Mouse (Mus musculus) forebrain, embryonic 14.5 days (tissue): ENCODE results near the gene Pbx1. TPM values are rescaled to one million over a fixed set of nuclear protein-coding genes. Genes with fewer than 3 reads are reported as not detected.

Experiments used
- ATAC-seq: fragments of 200-750 bp; cut with Nextera tagmentation; 2 replicates; pipeline ENCODE4 v1.8.0; 2017; ENCODE audit warnings: mild to moderate bottlenecking, moderate library complexity
- DNase-seq: peaks from one replicate; pipeline ENCODE4 v3.0.0-alpha.2; 2015; ENCODE audit warnings: low spot score
- H3K27ac ChIP-seq: fragments of 300-500 bp; sonication (generic); 2 replicates; pipeline ENCODE4 v1.5.1; 2014; ENCODE audit warnings: low read depth, mild to moderate bottlenecking, control low read depth, low read length, moderate library complexity
- H3K27me3 ChIP-seq: fragments of 300-500 bp; sonication (generic); replicated peaks from 2 replicates; pipeline ENCODE4 v1.6.1; 2014; ENCODE audit warnings: low read length, control low read depth, mixed read lengths; ENCODE audit not compliant: control insufficient read depth, insufficient read depth
- H3K36me3 ChIP-seq: fragments of 300-500 bp; sonication (generic); 2 replicates; pipeline ENCODE4 v1.6.1; 2014; ENCODE audit warnings: low read length, control low read depth; ENCODE audit not compliant: control insufficient read depth, insufficient read depth
- H3K4me1 ChIP-seq: fragments of 300-500 bp; sonication (generic); 2 replicates; pipeline ENCODE4 v1.6.1; 2014; ENCODE audit warnings: antibody characterized with exemption, low read length, control low read depth; ENCODE audit not compliant: control insufficient read depth, insufficient read depth
- H3K4me2 ChIP-seq: fragments of 300-500 bp; sonication (generic); 2 replicates; pipeline ENCODE4 v1.6.1; 2014; ENCODE audit warnings: mild to moderate bottlenecking, control low read depth, low read length
- H3K4me3 ChIP-seq: fragments of 300-500 bp; sonication (generic); 2 replicates; pipeline ENCODE4 v1.5.1; 2014; ENCODE audit warnings: low read depth, low read length, control low read depth
- H3K9ac ChIP-seq: fragments of 300-500 bp; sonication (generic); 2 replicates; pipeline ENCODE4 v1.6.1; 2014; ENCODE audit warnings: mild to moderate bottlenecking, low read length, control low read depth, moderate library complexity
- H3K9me3 ChIP-seq: fragments of 300-500 bp; sonication (generic); replicated peaks from 2 replicates; pipeline ENCODE4 v1.6.1; 2016; ENCODE audit warnings: low read length, control low read depth, mixed read lengths; ENCODE audit not compliant: control insufficient read depth
- WGBS: fragments of 180-500 bp; shearing (Covaris S2); extraction: QIAGEN DNeasy Blood & Tissue Kit; methylation state at CpG from one replicate; pipeline ENCODE4 v1.1.7; 2014; 5-methylcytosine and 5-hydroxymethylcytosine counted together
- polyA plus RNA-seq: library from polyadenylated mRNA; unstranded; fragments of >200 nt; fragmentation: Nextera tagmentation; extraction: Ambion mirVana; gene quantifications from 2 replicates; pipeline ENCODE4 v1.2.1, GENCODE M21; 2014

Pbx1 gene
- polyA plus RNA-seq, 1 experiment from 2014 or later = 66.7 TPM

DNA sequence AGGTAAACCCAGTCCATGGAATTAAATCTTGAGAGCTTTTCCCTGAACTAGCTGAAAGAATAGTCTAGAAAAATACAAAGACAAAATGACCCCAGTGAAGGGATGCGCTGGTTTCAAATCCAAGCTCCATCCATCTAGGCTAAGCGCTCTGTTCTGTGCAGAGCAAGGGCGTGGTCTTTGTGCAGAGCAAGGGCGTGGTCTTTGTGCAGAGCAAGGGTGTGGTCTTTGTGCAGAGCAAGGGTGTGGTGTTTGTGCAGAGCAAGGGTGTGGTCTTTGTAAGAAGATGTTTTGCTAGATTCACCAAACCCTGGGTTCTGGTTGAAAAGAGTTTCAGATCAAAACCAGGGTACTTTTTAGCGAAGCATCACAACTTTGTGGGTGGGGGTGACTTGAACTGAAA lies 221.7 kb downstream of the Pbx1 start:
- ATAC-seq = no peak
- peaks cover 36% of the 10 kb centered on the region for H3K36me3 ChIP-seq
- peaks cover 21% of the 10 kb centered on the region for H3K4me1 ChIP-seq
- H3K4me3 ChIP-seq = no peak overlapping the region
- no peak overlapping the region for H3K9ac ChIP-seq
- no peaks in the 10 kb centered on the region for H3K27me3 ChIP-seq
- H3K4me2 ChIP-seq = no peak overlapping the region
- H3K27ac ChIP-seq = no peak overlapping the region
- no peak for DNase-seq
- H3K9me3 ChIP-seq = no peaks in the 10 kb centered on the region
- WGBS = 94% methylated on average over 5 of the region's 5 CpGs

DNA sequence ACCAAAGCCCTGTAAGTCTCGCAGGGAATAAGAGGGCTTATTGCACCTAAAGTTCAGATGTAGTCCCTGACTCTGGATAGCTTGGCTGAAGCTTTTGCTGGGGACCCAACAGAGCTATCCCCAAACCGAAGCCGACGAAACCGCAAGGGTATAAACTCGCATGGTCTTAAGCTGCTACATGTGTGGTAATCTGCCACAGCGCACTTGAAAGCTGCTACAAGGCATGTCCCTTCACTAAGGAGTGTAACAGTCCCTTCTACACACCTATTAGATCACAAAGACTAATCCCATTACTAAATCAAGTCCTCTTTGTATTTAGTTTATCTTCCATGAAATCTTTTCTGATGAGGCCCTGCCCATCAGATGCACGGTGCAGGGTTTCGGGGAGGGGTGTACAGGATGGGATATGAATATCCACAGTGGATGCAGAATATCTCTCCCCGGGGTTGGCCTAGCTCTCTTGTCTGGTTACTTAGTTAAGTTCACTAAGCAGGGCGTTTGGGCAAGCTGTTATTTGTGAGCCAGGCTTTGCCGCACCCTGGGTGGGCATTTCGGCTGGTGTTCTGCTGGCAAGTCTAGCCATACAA lies 231.4 kb downstream of the Pbx1 start:
- H3K4me2 ChIP-seq = no peak overlapping the region
- no peak overlapping the region for H3K9ac ChIP-seq
- no peaks in the 10 kb centered on the region for H3K27me3 ChIP-seq
- no peaks in the 10 kb centered on the region for H3K9me3 ChIP-seq
- ATAC-seq = no peak
- WGBS = 61% methylated on average over 13 of the region's 13 CpGs
- no peak for DNase-seq
- no peak overlapping the region for H3K4me3 ChIP-seq
- peaks cover 5% of the 10 kb centered on the region; the same call in 1 of the 2 replicates for H3K4me1 ChIP-seq
- H3K27ac ChIP-seq = no peak overlapping the region
- peaks cover 34% of the 10 kb centered on the region for H3K36me3 ChIP-seq

DNA sequence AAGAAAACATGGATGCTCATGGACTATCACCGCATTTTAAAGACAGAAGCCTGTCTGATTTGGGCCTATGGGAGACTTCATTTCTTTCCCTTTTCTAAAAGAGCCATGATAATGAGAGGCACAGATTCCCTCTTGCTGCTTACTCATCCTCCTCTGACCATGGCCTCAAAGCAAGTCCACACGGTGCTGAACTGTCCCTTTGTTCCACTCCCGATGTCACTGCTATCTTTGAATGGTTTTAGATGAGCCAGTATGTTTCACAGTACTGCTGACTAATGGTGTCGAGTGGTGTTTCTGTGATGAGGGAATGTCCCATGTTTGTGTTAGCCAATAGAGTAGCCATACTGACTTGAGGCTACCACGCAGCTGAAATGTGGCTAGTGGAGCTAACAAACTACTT lies 233.8 kb downstream of the Pbx1 start:
- Histone ChIP-seq H3K36me3 (peaks cover 47% of the 10 kb centered on the region), H3K27ac (no peak overlapping the region), H3K4me1 (peaks cover 5% of the 10 kb centered on the region; the same call in 1 of the 2 replicates), H3K9ac (no peak overlapping the region), H3K9me3 (no peaks in the 10 kb centered on the region), H3K27me3 (no peaks in the 10 kb centered on the region), H3K4me3 (no peak overlapping the region), H3K4me2 (no peak overlapping the region)
- WGBS = 89% methylated on average over 5 of the region's 5 CpGs
- ATAC-seq = no peak
- DNase-seq = no peak

DNA sequence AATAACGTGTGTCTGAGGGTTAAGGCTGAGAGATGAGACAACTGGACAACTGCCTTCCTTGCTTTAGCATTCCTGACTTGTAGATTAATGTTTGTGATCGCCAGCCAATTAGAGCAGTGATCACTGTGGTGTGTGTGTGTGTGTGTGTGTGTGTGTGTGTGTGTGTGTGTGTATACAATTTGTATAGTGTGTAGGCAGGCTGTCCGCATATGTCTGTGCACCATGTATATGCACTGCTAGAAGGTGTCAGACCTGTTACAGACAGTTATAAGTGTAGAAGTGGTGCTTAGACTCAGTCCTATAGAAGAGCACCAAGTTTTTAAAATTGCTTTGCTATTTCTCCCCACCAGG lies 234.2 kb downstream of the Pbx1 start:
- WGBS = 88% methylated on average over 3 of the region's 3 CpGs
- DNase-seq (no peak), ATAC-seq (no peak)
- no peak overlapping the region for H3K4me2 ChIP-seq
- H3K9ac ChIP-seq = no peak overlapping the region
- no peaks in the 10 kb centered on the region for H3K9me3 ChIP-seq
- peaks cover 43% of the 10 kb centered on the region for H3K36me3 ChIP-seq
- no peak overlapping the region for H3K4me3 ChIP-seq
- peaks cover 5% of the 10 kb centered on the region; the same call in 1 of the 2 replicates for H3K4me1 ChIP-seq
- no peaks in the 10 kb centered on the region for H3K27me3 ChIP-seq
- no peak overlapping the region for H3K27ac ChIP-seq

DNA sequence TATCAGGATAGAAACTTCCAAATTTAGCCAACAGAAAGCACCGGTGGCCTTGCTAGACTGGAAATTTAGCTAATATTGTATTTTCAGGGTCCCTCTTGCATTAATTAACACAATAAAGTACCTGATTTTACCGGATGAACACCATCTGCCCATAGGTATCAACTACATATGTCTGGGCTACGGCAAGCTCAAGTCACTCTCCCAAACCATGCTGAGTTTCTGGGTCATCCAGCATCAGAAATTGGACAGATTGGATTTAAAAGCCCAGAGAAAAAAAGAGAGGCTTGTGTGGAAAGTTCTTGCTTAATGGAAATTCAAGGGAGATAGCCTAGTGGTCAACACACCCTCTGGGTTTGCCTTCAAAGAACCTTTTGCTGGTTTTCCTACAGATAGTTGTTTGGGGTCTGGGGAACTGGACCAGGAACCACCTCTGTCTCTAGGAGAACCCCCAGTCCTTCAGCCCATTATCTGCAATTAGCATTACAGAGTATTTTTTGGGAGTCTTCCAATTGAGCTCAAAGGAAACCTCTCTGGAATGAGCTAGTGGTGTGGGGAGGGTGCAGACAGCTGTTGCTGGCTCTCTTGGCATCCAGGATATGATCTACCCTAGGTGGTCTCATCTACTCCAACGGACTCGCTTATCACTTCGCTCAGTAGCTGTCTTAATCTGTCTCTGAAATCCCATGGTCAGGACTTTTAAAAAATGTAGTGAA lies 234.7 kb downstream of the Pbx1 start:
- Histone ChIP-seq H3K4me1 (peaks cover 5% of the 10 kb centered on the region; the same call in 1 of the 2 replicates), H3K9ac (no peak overlapping the region), H3K27me3 (no peaks in the 10 kb centered on the region), H3K4me3 (no peak overlapping the region), H3K36me3 (peaks cover 40% of the 10 kb centered on the region), H3K4me2 (no peak overlapping the region), H3K27ac (no peak overlapping the region), H3K9me3 (no peaks in the 10 kb centered on the region)
- no peak for DNase-seq
- no peak for ATAC-seq
- 83% methylated on average over 6 of the region's 6 CpGs for WGBS

DNA sequence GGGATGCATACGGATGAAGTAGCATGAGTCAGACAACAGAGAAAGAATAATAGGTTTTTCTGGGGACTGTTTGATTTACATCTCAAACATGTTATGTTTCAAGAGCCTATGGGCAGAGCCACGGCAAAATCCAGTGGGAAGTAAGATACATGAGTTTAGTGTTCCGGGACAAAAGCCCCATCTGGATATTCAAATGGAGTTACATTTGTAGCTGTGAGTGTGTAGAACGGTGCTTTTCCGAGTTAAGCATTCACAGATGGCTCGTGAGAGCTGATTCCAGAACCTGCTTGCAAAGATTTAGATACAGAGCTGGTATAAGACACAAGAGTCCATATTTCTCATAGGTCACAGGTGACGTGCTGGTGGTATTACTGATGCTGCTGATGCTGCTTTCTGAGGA lies 238.7 kb downstream of the Pbx1 start:
- Histone ChIP-seq H3K27ac (no peak overlapping the region), H3K4me3 (no peak overlapping the region), H3K9me3 (no peaks in the 10 kb centered on the region), H3K36me3 (peaks cover 31% of the 10 kb centered on the region), H3K27me3 (no peaks in the 10 kb centered on the region), H3K4me1 (peaks cover 21% of the 10 kb centered on the region; the same call in 1 of the 2 replicates), H3K9ac (no peak overlapping the region), H3K4me2 (no peak overlapping the region)
- WGBS = 86% methylated on average over 7 of the region's 7 CpGs
- no peak for ATAC-seq
- DNase-seq = no peak

DNA sequence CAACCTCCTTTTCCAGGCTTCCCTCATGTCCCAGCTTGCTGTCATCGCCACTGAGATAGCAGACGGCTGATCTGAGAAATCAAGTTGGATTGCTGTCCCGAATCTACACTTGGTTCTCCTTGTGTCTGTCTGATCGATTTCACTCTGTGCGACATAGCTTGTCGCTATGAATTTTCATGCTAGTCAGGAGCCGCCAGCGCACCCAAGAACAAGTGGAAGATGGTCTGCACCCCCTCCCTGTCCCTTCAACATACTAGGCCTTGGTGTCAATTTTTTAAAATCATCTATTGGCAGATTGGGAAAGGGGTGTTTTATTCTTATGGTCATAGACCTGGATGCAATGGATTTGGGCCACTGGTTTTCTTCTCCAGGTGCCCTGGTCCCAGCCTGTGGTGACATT lies 249.3 kb downstream of the Pbx1 start:
- no peak overlapping the region for H3K4me2 ChIP-seq
- H3K9me3 ChIP-seq = no peaks in the 10 kb centered on the region
- peaks cover 56% of the 10 kb centered on the region for H3K36me3 ChIP-seq
- no peak overlapping the region for H3K9ac ChIP-seq
- H3K4me3 ChIP-seq = no peak overlapping the region
- no peak overlapping the region for H3K27ac ChIP-seq
- 96% methylated on average over 8 of the region's 8 CpGs for WGBS
- DNase-seq (no peak), ATAC-seq (no peak)
- peaks cover 3% of the 10 kb centered on the region; the same call in 1 of the 2 replicates for H3K4me1 ChIP-seq
- no peaks in the 10 kb centered on the region for H3K27me3 ChIP-seq

DNA sequence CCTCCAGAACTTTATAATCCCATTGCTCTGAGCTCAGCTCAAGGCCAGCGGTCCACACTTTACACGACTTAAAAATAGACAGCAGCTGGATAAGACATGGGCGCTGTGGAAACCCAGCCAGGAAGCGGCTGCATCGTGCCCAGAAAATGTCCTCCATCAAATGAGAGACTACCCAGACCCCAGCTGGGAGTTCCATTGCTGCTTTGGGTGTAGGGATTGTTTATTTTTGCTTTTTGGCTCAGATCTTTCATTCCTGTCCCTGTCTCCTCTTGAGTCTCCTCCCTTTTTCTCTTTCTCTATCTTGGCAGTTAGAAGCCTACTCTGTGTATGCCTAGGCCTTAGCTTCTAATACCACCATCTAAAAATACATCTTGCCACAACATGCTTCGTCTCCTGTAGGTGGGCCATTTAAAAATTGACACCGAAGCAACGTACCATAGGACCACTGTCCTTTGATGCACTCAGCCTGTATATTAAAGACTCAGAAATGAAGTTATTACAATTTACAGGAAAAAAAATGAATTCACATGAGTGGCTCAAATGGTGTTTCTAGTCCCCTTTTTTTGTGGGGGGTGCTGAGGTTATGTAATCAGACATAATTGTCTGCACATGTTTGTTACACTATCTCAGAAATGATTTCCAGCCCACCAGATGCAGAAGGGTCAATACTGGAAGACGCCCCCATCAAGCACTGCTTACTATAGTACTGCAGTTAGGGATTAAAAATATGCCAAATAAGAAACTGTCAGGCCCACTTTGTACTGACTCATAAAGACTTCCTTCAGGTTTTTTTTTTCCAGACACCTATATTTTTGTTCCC lies 251.2 kb downstream of the Pbx1 start:
- ATAC-seq (no peak), DNase-seq (no peak)
- no peaks in the 10 kb centered on the region for H3K27me3 ChIP-seq
- 92% methylated on average over 9 of the region's 9 CpGs for WGBS
- no peak overlapping the region for H3K4me3 ChIP-seq
- H3K4me1 ChIP-seq = no peaks in the 10 kb centered on the region
- H3K27ac ChIP-seq = no peak overlapping the region
- no peak overlapping the region for H3K4me2 ChIP-seq
- H3K36me3 ChIP-seq = peaks cover 63% of the 10 kb centered on the region
- no peaks in the 10 kb centered on the region for H3K9me3 ChIP-seq
- no peak overlapping the region for H3K9ac ChIP-seq

DNA sequence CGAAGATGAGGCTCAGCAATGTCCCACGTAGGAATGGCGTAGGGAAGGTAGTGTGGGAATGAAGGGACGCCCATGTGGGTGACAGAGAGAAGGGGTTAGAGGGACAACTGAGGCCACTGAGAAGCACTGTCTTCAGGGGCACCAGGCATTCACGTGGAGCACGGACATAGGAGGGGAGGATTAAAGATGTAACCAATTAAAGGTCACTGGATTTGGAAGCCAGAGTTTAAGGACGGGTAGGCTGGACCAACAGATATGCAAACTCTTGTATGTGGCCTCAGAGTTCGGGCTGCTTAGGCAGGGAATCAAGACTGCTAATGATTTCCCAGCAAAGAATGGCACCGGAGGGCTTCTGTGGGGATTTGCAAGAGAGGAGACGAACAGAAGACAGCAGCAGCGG lies 252.4 kb downstream of the Pbx1 start:
- peaks cover 68% of the 10 kb centered on the region for H3K36me3 ChIP-seq
- DNase-seq (no peak), ATAC-seq (no peak)
- no peak overlapping the region for H3K9ac ChIP-seq
- 80% methylated on average over 11 of the region's 11 CpGs for WGBS
- H3K9me3 ChIP-seq = no peaks in the 10 kb centered on the region
- H3K4me3 ChIP-seq = no peak overlapping the region
- H3K27ac ChIP-seq = no peak overlapping the region
- no peaks in the 10 kb centered on the region for H3K27me3 ChIP-seq
- no peak overlapping the region for H3K4me2 ChIP-seq
- no peaks in the 10 kb centered on the region for H3K4me1 ChIP-seq
